Mouse (Mus musculus): ENCODE results near the gene Gm11492.

DNA sequence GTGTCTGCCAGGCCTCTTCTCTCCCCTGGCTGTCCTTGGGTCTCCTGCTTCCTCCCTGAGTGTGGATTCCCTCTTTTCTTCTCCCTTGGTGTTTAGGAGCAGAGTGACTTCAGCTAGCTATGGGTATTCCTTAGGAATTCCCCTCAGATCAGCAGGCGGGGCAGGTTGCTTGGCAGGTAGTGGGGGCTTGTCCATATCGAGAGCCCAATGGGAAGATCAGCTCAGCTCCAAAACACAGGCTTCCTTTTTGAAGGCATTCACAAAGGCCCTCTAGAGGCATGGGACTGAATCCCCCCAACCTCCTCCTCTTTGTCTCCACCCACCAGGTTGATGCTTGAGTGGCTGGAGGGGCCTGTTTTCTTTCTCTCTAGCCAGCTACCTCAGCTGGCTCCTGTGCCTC is 30.0 kb downstream of the Gm11492 start:
- TF ChIP-seq USF1 (IDR thresholded peaks at IDR 0.05; ENCODE audit: low read depth, low read length) (no peak), TAL1 (IDR thresholded peaks at IDR 0.05; ENCODE audit: low read length) (no peak), SIN3A (IDR thresholded peaks at IDR 0.05; ENCODE audit: low read length) (no peak), CTCF (IDR thresholded peaks at IDR 0.05 in 2 of 3, conservative IDR thresholded peaks at IDR 0.05 in 1 of 3; ENCODE audit: control insufficient read depth in 1 of 3, insufficient read depth in 1 of 3, low read depth in 2 of 3, low read length in 3 of 3, poor library complexity in 1 of 3, severe bottlenecking in 1 of 3) (no peak), ZC3H11A (IDR thresholded peaks at IDR 0.05; ENCODE audit: low read depth, low read length) (no peak), ZMIZ1 (IDR thresholded peaks at IDR 0.05; ENCODE audit: low read depth, low read length) (no peak), MYC (IDR thresholded peaks at IDR 0.05; ENCODE audit: low read depth, low read length) (no peak), MXI1 (IDR thresholded peaks at IDR 0.05; ENCODE audit: low read depth, low read length) (no peak), MAX (IDR thresholded peaks at IDR 0.05; ENCODE audit: low read length) (no peak), GATA1 (IDR thresholded peaks at IDR 0.05; ENCODE audit: low read depth, low read length) (no peak), UBTF (IDR thresholded peaks at IDR 0.05; ENCODE audit: borderline replicate concordance, insufficient read depth, low read depth, low read length) (no peak), MAFK (IDR thresholded peaks at IDR 0.05; ENCODE audit: borderline replicate concordance, low read depth, low read length) (no peak), POLR2A (IDR thresholded peaks at IDR 0.05; ENCODE audit: control insufficient read depth in 1 of 2, insufficient read depth in 1 of 2, low read depth in 1 of 2, low read length in 2 of 2, poor library complexity in 1 of 2) (no peak)

Data from MEL (cell line).